8 mouse cellular contexts compared by ENCODE assay signal in genomic region chr8:13550718-13551573, GRCm38 (mm10). TPM values are rescaled to one million over a fixed set of nuclear protein-coding genes. Genes with fewer than 3 reads are reported as not detected.
DNase-seq lines count a peak whose midpoint lies in the region; ATAC-seq lines count a peak whose summit lies in the region.

No protein-coding gene starts in this region.

- no peaks in the 10 kb centered on the region for H3K36me3 ChIP-seq in intestine, embryonic 15.5 days

- no peaks in the 10 kb centered on the region for H3K4me1 ChIP-seq in intestine, embryonic 15.5 days (replicated peaks)

- peak; percentile 88 for DNase-seq in embryo, embryonic 10 days (ENCODE audit: low spot score)
- DNase-seq in gastrocnemius, postnatal 36 days = peak; percentile 77 to 87
- peak; percentile 96 to 98 for DNase-seq in left cerebral cortex, postnatal 14 days (ENCODE audit: low spot score in 2 of 2)
- DNase-seq in mesoderm, embryonic 11.5 days (ENCODE audit: low read depth, low spot score) = peak; percentile 89
- peak; percentile 93 to 96 for DNase-seq in right cerebral cortex, postnatal 36 days (ENCODE audit: low spot score in 2 of 2)
- DNase-seq in urinary bladder, postnatal 4 days (ENCODE audit: low spot score in 2 of 2) = peak; percentile 89 to 93

- H3K9ac ChIP-seq in intestine, embryonic 15.5 days = no peak overlapping the region

- H3K27ac ChIP-seq in intestine, embryonic 15.5 days = no peak overlapping the region

- no peak overlapping the region for H3K4me3 ChIP-seq in intestine, embryonic 15.5 days (replicated peaks)

- intact Hi-C loops in gastrocnemius, postnatal 36 days (cut with DNase I) = loop anchor here (1.0 to 2.0 kb wide), 2 partner anchors 178 to 202 kb away; no protein-coding TSS in a partner anchor
- intact Hi-C loops in left cerebral cortex, postnatal 14 days (cut with DNase I) = loop anchor here (1.0 kb wide), 1 partner anchor 202 kb away; no protein-coding TSS in a partner anchor

- H3K9me3 ChIP-seq in intestine, embryonic 15.5 days = no peaks in the 10 kb centered on the region

- peak; percentile 81 for ATAC-seq in activated CD4-positive, CD25-positive, alpha-beta regulatory T cell, adult 4 months
- ATAC-seq in intestine, embryonic 15.5 days = peak; percentile 92

- no peaks in the 10 kb centered on the region for H3K27me3 ChIP-seq in intestine, embryonic 15.5 days (replicated peaks)

- WGBS in intestine, embryonic 15.5 days = 54% methylated on average over 9 of the region's 9 CpGs

- H3K4me2 ChIP-seq in intestine, embryonic 15.5 days (replicated peaks) = no peak overlapping the region

RNA-seq across cellular contexts. Expression of gene 1700029H14Rik, which starts 11.3 kb away (rescaled TPM):
- not detected for polyA plus RNA-seq in activated CD4-positive, CD25-positive, alpha-beta regulatory T cell, adult 4 months (2017; shearing (Covaris generic))
- not detected for total RNA-seq in gastrocnemius, postnatal 36 days (2021)
- not detected in 2 replicates for polyA plus RNA-seq in intestine, embryonic 15.5 days (2015; fragmentation: Nextera tagmentation; extraction: Ambion mirVana)
- not detected for total RNA-seq in left cerebral cortex, postnatal 14 days (2021)

RNA-seq across cellular contexts. Expression of gene Gas6, which starts 56.7 kb away (rescaled TPM):
- not detected for polyA plus RNA-seq in activated CD4-positive, CD25-positive, alpha-beta regulatory T cell, adult 4 months (2017; shearing (Covaris generic))
- 10 to 100 TPM; 55.1 to 58.8 TPM for total RNA-seq in gastrocnemius, postnatal 36 days (2021)
- 50.9 and 57.8 TPM in 2 replicates for polyA plus RNA-seq in intestine, embryonic 15.5 days (2015; fragmentation: Nextera tagmentation; extraction: Ambion mirVana)
- total RNA-seq in left cerebral cortex, postnatal 14 days (2021) = 100 to 1,000 TPM; 115 to 126 TPM
